Mouse (Mus musculus): ENCODE results near the gene Hspa1b. TPM values are rescaled to one million over a fixed set of nuclear protein-coding genes. Genes with fewer than 3 reads are reported as not detected.

The Hspa1b gene
- polyA plus RNA-seq, 1 experiment from 2014 or later, result 0.24 TPM

- Histone ChIP-seq H3K9ac (ENCODE audit: low read depth, low read length) (no peak overlapping the region), H3K27ac (ENCODE audit: low read length) (no peak overlapping the region), H3K27me3 (ENCODE audit: control insufficient read depth, insufficient read depth, low read depth, low read length) (no peaks in the 10 kb centered on the region), H3K4me3 (ENCODE audit: low read depth, low read length) (no peak overlapping the region), H3K4me1 (ENCODE audit: control insufficient read depth, insufficient read depth, low read length) (peaks cover 7% of the 10 kb centered on the region), H3K36me3 (ENCODE audit: control insufficient read depth, insufficient read depth, low read length) (peaks cover 2% of the 10 kb centered on the region; the same call in 1 of the 2 replicates), H3K4me2 (ENCODE audit: low read length) (no peak overlapping the region), H3K9me3 (replicated peaks; ENCODE audit: control insufficient read depth, low read length, poor library complexity, severe bottlenecking) (no peaks in the 10 kb centered on the region)
- 74% methylated on average over 4 of the region's 4 CpGs for WGBS
- ATAC-seq, result no peak
Measured at GRCm38 (mm10) chr17:34928841-34929240, 30.2 kb downstream of the Hspa1b start.

DNA sequence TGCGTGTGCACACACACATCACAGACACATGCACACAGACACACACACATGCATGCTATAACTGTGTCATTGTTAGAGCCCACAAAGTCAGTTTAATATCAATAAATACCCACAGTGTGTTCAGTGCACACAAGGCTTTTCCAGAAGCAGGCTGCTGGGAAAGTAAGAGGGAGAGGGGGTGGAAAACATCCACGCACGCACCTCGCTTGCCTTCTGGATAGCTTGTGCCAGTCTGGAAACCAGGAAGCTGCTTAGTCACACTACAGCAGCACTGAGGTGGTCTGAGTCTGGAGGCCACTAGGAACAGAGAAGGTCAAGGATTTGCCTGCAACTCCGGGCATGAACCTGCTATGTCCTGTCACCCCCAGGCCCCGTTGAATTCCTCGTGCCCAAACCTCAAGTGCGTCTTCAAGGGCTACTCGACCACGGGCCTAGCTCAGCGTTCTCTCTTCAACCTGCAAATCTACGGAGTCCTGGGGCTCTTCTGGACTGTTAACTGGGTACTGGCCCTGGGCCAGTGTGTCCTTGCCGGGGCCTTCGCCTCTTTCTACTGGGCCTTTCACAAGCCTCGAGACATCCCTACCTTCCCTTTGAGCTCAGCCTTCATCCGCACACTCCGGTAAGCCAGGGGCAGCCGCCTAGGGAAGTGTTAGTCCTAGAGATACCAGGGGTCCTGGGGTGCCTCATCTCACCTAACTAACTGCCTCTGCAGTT is 31.6 kb downstream of the Hspa1b start:
- no peak overlapping the region for H3K27ac ChIP-seq (ENCODE audit: low read length)
- H3K9ac ChIP-seq (ENCODE audit: low read depth, low read length), result no peak overlapping the region
- H3K27me3 ChIP-seq (ENCODE audit: control insufficient read depth, insufficient read depth, low read depth, low read length), result no peaks in the 10 kb centered on the region
- H3K4me2 ChIP-seq (ENCODE audit: low read length), result no peak overlapping the region
- no peak overlapping the region for H3K4me3 ChIP-seq (ENCODE audit: low read depth, low read length)
- peaks cover 6% of the 10 kb centered on the region for H3K4me1 ChIP-seq (ENCODE audit: control insufficient read depth, insufficient read depth, low read length)
- no peaks in the 10 kb centered on the region for H3K36me3 ChIP-seq (ENCODE audit: control insufficient read depth, insufficient read depth, low read length)
- H3K9me3 ChIP-seq (replicated peaks; ENCODE audit: control insufficient read depth, low read length, poor library complexity, severe bottlenecking), result no peaks in the 10 kb centered on the region
- 90% methylated on average over 18 of the region's 18 CpGs for WGBS
- no peak for ATAC-seq

DNA sequence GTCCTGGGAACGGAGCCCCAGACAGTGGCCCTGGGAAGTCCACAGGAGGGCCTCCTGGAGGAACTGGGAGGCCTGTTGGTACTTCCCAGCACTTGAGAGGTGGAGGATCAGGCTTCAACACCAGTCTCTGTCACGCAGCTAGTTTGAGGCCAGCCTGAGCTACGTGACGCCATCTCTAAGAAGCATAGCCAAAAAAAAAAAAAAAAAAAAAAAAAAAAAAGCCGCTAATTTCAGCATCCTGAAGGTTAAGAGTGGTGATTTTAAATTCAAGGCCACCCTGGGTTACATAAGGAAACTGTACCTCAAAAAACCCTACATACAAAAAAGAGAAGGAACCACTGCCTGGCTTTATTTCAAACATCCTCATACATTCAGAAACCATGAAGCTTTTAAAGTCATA is 34.8 kb downstream of the Hspa1b start:
- H3K36me3 ChIP-seq (ENCODE audit: control insufficient read depth, insufficient read depth, low read length), result no peaks in the 10 kb centered on the region
- WGBS, result 81% methylated on average over 5 of the region's 5 CpGs
- no peak overlapping the region for H3K4me2 ChIP-seq (ENCODE audit: low read length)
- no peaks in the 10 kb centered on the region for H3K9me3 ChIP-seq (replicated peaks; ENCODE audit: control insufficient read depth, low read length, poor library complexity, severe bottlenecking)
- no peak overlapping the region for H3K27ac ChIP-seq (ENCODE audit: low read length)
- H3K27me3 ChIP-seq (ENCODE audit: control insufficient read depth, insufficient read depth, low read depth, low read length), result no peaks in the 10 kb centered on the region
- ATAC-seq, result no peak
- no peak overlapping the region for H3K4me3 ChIP-seq (ENCODE audit: low read depth, low read length)
- no peaks in the 10 kb centered on the region for H3K4me1 ChIP-seq (ENCODE audit: control insufficient read depth, insufficient read depth, low read length)
- no peak overlapping the region for H3K9ac ChIP-seq (ENCODE audit: low read depth, low read length)

DNA sequence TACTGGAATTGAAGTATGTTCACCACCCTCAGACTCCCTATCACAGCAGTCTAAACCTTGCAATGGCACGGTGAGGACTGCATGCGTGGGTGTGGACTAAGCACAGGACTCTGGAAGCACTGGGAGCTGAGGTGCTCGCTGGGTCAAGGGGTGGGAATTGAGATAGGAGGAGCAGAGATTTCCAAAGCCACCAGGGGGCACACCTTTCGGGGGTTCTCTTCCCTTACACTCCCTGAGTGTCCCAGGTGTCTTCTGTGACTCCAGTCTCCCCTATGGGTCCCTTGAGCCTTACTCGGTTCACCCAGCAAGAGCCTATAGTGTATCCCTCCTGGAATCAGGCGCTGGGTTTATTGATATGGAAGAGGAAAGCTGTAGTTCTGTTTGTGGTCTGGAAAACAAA is 36.1 kb downstream of the Hspa1b start:
- no peaks in the 10 kb centered on the region for H3K4me1 ChIP-seq (ENCODE audit: control insufficient read depth, insufficient read depth, low read length)
- H3K4me3 ChIP-seq (ENCODE audit: low read depth, low read length), result no peak overlapping the region
- no peak overlapping the region for H3K4me2 ChIP-seq (ENCODE audit: low read length)
- H3K9ac ChIP-seq (ENCODE audit: low read depth, low read length), result no peak overlapping the region
- H3K9me3 ChIP-seq (replicated peaks; ENCODE audit: control insufficient read depth, low read length, poor library complexity, severe bottlenecking), result no peaks in the 10 kb centered on the region
- WGBS, result 53% methylated on average over 6 of the region's 6 CpGs
- no peaks in the 10 kb centered on the region for H3K36me3 ChIP-seq (ENCODE audit: control insufficient read depth, insufficient read depth, low read length)
- H3K27me3 ChIP-seq (ENCODE audit: control insufficient read depth, insufficient read depth, low read depth, low read length), result no peaks in the 10 kb centered on the region
- H3K27ac ChIP-seq (ENCODE audit: low read length), result no peak overlapping the region
- no peak for ATAC-seq

DNA sequence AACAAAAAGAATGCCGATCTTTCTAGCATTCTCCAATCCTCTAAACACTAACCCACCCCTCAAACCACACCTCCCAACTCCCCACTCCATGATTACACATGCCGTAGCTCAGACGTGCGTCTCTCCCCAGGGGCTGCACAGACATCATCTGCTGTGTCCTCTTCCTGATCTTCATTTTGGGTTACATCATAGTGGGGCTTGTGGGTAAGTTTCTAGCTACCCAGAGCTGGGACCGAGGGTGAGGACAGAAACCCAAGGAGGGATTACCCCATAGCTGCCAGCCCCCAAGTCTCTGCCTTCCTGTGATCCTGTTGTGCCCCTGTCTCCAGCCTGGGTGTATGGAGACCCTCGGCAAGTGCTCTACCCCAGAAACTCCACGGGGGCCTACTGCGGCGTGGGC is 41.9 kb downstream of the Hspa1b start:
- no peak for ATAC-seq
- Histone ChIP-seq H3K4me2 (ENCODE audit: low read length) (no peak overlapping the region), H3K9me3 (replicated peaks; ENCODE audit: control insufficient read depth, low read length, poor library complexity, severe bottlenecking) (no peaks in the 10 kb centered on the region), H3K4me1 (ENCODE audit: control insufficient read depth, insufficient read depth, low read length) (no peaks in the 10 kb centered on the region), H3K4me3 (ENCODE audit: low read depth, low read length) (no peak overlapping the region), H3K27me3 (ENCODE audit: control insufficient read depth, insufficient read depth, low read depth, low read length) (no peaks in the 10 kb centered on the region), H3K27ac (ENCODE audit: low read length) (no peak overlapping the region), H3K9ac (ENCODE audit: low read depth, low read length) (no peak overlapping the region), H3K36me3 (ENCODE audit: control insufficient read depth, insufficient read depth, low read length) (peaks cover 15% of the 10 kb centered on the region)
- 83% methylated on average over 9 of the region's 9 CpGs for WGBS

DNA sequence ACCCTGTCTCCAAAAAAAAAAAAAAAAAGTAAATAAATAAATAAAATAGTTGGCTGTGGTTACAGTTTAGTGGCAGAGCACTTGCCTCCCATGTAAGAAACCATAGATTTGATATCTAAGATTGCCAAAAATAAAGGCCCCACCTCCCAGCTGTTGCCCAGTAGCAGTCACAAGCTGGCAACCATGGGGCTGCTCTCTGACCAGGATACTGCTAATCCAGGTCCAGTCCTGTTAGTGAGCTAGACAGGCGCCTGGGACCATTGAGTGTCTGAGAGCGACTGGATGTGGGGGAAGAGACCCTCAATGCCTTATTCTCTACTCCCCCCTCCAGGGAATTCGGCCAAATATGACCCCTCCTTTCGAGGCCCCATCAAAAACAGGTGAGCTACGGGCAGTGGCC is 42.7 kb downstream of the Hspa1b start:
- H3K4me3 ChIP-seq (ENCODE audit: low read depth, low read length), result no peak overlapping the region
- no peaks in the 10 kb centered on the region for H3K27me3 ChIP-seq (ENCODE audit: control insufficient read depth, insufficient read depth, low read depth, low read length)
- H3K36me3 ChIP-seq (ENCODE audit: control insufficient read depth, insufficient read depth, low read length), result peaks cover 24% of the 10 kb centered on the region
- H3K4me1 ChIP-seq (ENCODE audit: control insufficient read depth, insufficient read depth, low read length), result no peaks in the 10 kb centered on the region
- WGBS, result 89% methylated on average over 5 of the region's 5 CpGs
- ATAC-seq, result no peak
- H3K27ac ChIP-seq (ENCODE audit: low read length), result no peak overlapping the region
- no peak overlapping the region for H3K4me2 ChIP-seq (ENCODE audit: low read length)
- H3K9ac ChIP-seq (ENCODE audit: low read depth, low read length), result no peak overlapping the region
- no peaks in the 10 kb centered on the region for H3K9me3 ChIP-seq (replicated peaks; ENCODE audit: control insufficient read depth, low read length, poor library complexity, severe bottlenecking)

DNA sequence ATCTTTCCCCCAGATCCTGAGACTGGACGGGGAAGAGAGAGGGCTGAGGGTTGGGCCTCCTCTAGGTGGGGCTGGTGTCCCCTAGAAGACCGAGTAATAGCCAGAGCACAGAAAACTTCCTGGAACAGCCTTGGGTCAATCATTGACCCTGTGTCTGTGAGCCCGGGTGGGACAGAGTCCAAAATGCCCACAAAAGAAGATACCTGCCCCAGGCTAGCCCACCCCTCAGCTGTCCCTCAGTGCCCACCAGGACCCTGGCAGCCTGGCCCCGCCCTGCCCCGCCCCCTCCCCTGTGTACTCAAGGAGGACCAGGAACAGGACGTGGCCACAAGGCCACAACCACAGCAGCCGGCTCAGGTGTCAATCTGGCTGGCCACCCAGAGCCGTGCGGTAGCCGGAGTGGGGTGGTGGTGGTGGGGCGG is 43.6 kb downstream of the Hspa1b start:
- Histone ChIP-seq H3K4me2 (ENCODE audit: low read length) (no peak overlapping the region), H3K4me1 (ENCODE audit: control insufficient read depth, insufficient read depth, low read length) (no peaks in the 10 kb centered on the region), H3K9ac (ENCODE audit: low read depth, low read length) (no peak overlapping the region), H3K9me3 (replicated peaks; ENCODE audit: control insufficient read depth, low read length, poor library complexity, severe bottlenecking) (no peaks in the 10 kb centered on the region), H3K27me3 (ENCODE audit: control insufficient read depth, insufficient read depth, low read depth, low read length) (no peaks in the 10 kb centered on the region), H3K36me3 (ENCODE audit: control insufficient read depth, insufficient read depth, low read length) (peaks cover 33% of the 10 kb centered on the region), H3K27ac (ENCODE audit: low read length) (no peak overlapping the region), H3K4me3 (ENCODE audit: low read depth, low read length) (no peak overlapping the region)
- ATAC-seq, result no peak
- WGBS, result 29% methylated on average over 11 of the region's 11 CpGs

GRCm38 (mm10) chr17:34913930-34914665 is 44.9 kb downstream of the Hspa1b start, which contains the start of gene Slc44a4:
Gene Slc44a4, plus strand, starts transcription at chr17:34914466.
- Histone ChIP-seq H3K9ac (ENCODE audit: low read depth, low read length) (no peak within 1 kb of the TSS), H3K4me1 (ENCODE audit: control insufficient read depth, insufficient read depth, low read length) (no peaks in the 10 kb centered on the region), H3K36me3 (ENCODE audit: control insufficient read depth, insufficient read depth, low read length) (peaks cover 36% of the 10 kb centered on the region), H3K27me3 (ENCODE audit: control insufficient read depth, insufficient read depth, low read depth, low read length) (no peaks in the 10 kb centered on the region), H3K4me3 (ENCODE audit: low read depth, low read length) (no peak within 1 kb of the TSS), H3K9me3 (replicated peaks; ENCODE audit: control insufficient read depth, low read length, poor library complexity, severe bottlenecking) (no peaks in the 10 kb centered on the region), H3K27ac (ENCODE audit: low read length) (no peak within 1 kb of the TSS), H3K4me2 (ENCODE audit: low read length) (no peak within 1 kb of the TSS)
- WGBS, result 47% methylated on average over 18 of the region's 18 CpGs
- ATAC-seq, result no peak

DNA sequence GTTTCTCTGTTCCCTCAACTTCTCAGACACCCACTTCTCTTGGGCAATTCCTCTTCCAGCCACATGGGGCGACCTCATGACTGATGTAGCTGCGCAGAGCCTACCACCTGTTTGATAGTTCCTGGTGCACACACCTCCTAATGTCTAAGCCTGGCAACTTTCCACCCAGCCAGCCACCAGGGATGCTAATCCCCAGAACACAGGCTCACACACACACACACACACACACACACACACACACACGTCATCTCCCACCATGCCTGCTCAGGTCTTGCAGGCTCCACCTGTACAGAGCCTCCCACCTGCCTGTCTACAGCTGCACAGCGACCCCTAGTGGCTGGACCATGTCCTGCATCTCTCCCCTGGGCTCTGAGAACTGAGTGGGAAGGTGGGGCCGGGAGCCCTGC is 47.1 kb downstream of the Hspa1b start:
- ATAC-seq, result peak; percentile 55; the same call in 1 of the 2 replicates
- no peak overlapping the region for H3K9ac ChIP-seq (ENCODE audit: low read depth, low read length)

More for the DNA sequence above, 47.1 kb downstream of the Hspa1b start:
- H3K27ac ChIP-seq (ENCODE audit: low read length), result no peak overlapping the region
- H3K36me3 ChIP-seq (ENCODE audit: control insufficient read depth, insufficient read depth, low read length), result peaks cover 56% of the 10 kb centered on the region
- H3K27me3 ChIP-seq (ENCODE audit: control insufficient read depth, insufficient read depth, low read depth, low read length), result no peaks in the 10 kb centered on the region
- no peaks in the 10 kb centered on the region for H3K4me1 ChIP-seq (ENCODE audit: control insufficient read depth, insufficient read depth, low read length)
- no peaks in the 10 kb centered on the region for H3K9me3 ChIP-seq (replicated peaks; ENCODE audit: control insufficient read depth, low read length, poor library complexity, severe bottlenecking)
- no peak overlapping the region for H3K4me3 ChIP-seq (ENCODE audit: low read depth, low read length)
- WGBS, result 46% methylated on average over 5 of the region's 5 CpGs
- no peak overlapping the region for H3K4me2 ChIP-seq (ENCODE audit: low read length)

Measured in midbrain, embryonic 16.5 days (tissue).